Mouse (Mus musculus): ENCODE data around the gene Exoc7. TPM values are rescaled to one million over a fixed set of nuclear protein-coding genes. Genes with fewer than 3 reads are reported as not detected.

Exoc7 gene
- polyA plus RNA-seq, 1 experiment = 31.5 TPM

- TF ChIP-seq FOSL1 (IDR thresholded peaks at IDR 0.05; ENCODE audit: insufficient read depth, low read length, poor library complexity, severe bottlenecking) (peak; percentile 42), CEBPB (IDR thresholded peaks at IDR 0.05; ENCODE audit: low read depth) (no peak)
- H3ac ChIP-seq (ENCODE audit: control insufficient read depth, insufficient read length, low read depth) = no peak overlapping the region
- H3K27me3 ChIP-seq (ENCODE audit: control insufficient read depth, insufficient read depth, insufficient read length) = no peaks in the 10 kb centered on the region
- peaks cover 9% of the 10 kb centered on the region for H3K79me3 ChIP-seq (ENCODE audit: low read depth)
- peaks cover 34% of the 10 kb centered on the region for H3K79me2 ChIP-seq (ENCODE audit: control insufficient read depth, insufficient read depth)
- H3K36me3 ChIP-seq (ENCODE audit: control insufficient read depth, insufficient read depth) = peaks cover 74% of the 10 kb centered on the region
- no peak overlapping the region for H3K4me3 ChIP-seq (ENCODE audit: insufficient read depth, poor library complexity, severe bottlenecking)
Measured at GRCm38 (mm10) chr11:116254627-116255026, 52.4 kb downstream of the Exoc7 start.

- Histone ChIP-seq H3K79me3 (ENCODE audit: low read depth) (peaks cover 4% of the 10 kb centered on the region), H3K79me2 (ENCODE audit: control insufficient read depth, insufficient read depth) (peaks cover 22% of the 10 kb centered on the region), H3K27me3 (ENCODE audit: control insufficient read depth, insufficient read depth, insufficient read length) (no peaks in the 10 kb centered on the region), H3ac (ENCODE audit: control insufficient read depth, insufficient read length, low read depth) (no peak overlapping the region), H3K36me3 (ENCODE audit: control insufficient read depth, insufficient read depth) (peaks cover 75% of the 10 kb centered on the region), H3K4me3 (ENCODE audit: insufficient read depth, poor library complexity, severe bottlenecking) (no peak overlapping the region)
- no peak for TF ChIP-seq MYOG (IDR thresholded peaks at IDR 0.05; ENCODE audit: control insufficient read depth, extremely low read depth, insufficient read length)
- TF ChIP-seq CEBPB (IDR thresholded peaks at IDR 0.05; ENCODE audit: low read depth) = no peak
- no peak for TF ChIP-seq CTCF (IDR thresholded peaks at IDR 0.05; ENCODE audit: control insufficient read depth, insufficient read depth, insufficient read length)
- no peak for TF ChIP-seq FOSL1 (IDR thresholded peaks at IDR 0.05; ENCODE audit: insufficient read depth, low read length, poor library complexity, severe bottlenecking)
- no peak for TF ChIP-seq MYOD1 (IDR thresholded peaks at IDR 0.05; ENCODE audit: control insufficient read depth, insufficient read length, low read depth)
- TF ChIP-seq MAX (IDR thresholded peaks at IDR 0.05) = no peak
- TF ChIP-seq USF1 (IDR thresholded peaks at IDR 0.05; ENCODE audit: low read depth) = no peak
Measured at GRCm38 (mm10) chr11:116253076-116253600, 53.9 kb downstream of the Exoc7 start.

- no peaks in the 10 kb centered on the region for H3K79me3 ChIP-seq (ENCODE audit: low read depth)
- H3ac ChIP-seq (ENCODE audit: control insufficient read depth, insufficient read length, low read depth) = no peak overlapping the region
- TF ChIP-seq CTCF (IDR thresholded peaks at IDR 0.05; ENCODE audit: control insufficient read depth, insufficient read depth, insufficient read length) = no peak
- TF ChIP-seq MAX (IDR thresholded peaks at IDR 0.05) = no peak
- TF ChIP-seq USF1 (IDR thresholded peaks at IDR 0.05; ENCODE audit: low read depth) = no peak
- TF ChIP-seq MYOG (IDR thresholded peaks at IDR 0.05; ENCODE audit: control insufficient read depth, extremely low read depth, insufficient read length) = no peak
- no peak for TF ChIP-seq CEBPB (IDR thresholded peaks at IDR 0.05; ENCODE audit: low read depth)
- TF ChIP-seq FOSL1 (IDR thresholded peaks at IDR 0.05; ENCODE audit: insufficient read depth, low read length, poor library complexity, severe bottlenecking) = no peak
- no peak for TF ChIP-seq MYOD1 (IDR thresholded peaks at IDR 0.05; ENCODE audit: control insufficient read depth, insufficient read length, low read depth)
- H3K79me2 ChIP-seq (ENCODE audit: control insufficient read depth, insufficient read depth) = peaks cover 7% of the 10 kb centered on the region
- peaks cover 85% of the 10 kb centered on the region for H3K36me3 ChIP-seq (ENCODE audit: control insufficient read depth, insufficient read depth)
- no peaks in the 10 kb centered on the region for H3K27me3 ChIP-seq (ENCODE audit: control insufficient read depth, insufficient read depth, insufficient read length)
- no peak overlapping the region for H3K4me3 ChIP-seq (ENCODE audit: insufficient read depth, poor library complexity, severe bottlenecking)
Measured at GRCm38 (mm10) chr11:116250898-116251297, 56.1 kb downstream of the Exoc7 start.

GRCm38 (mm10) chr11:116247502-116248222 lies 59.4 kb downstream of the Exoc7 start:
- H3ac ChIP-seq (ENCODE audit: control insufficient read depth, insufficient read length, low read depth) = no peak overlapping the region
- no peaks in the 10 kb centered on the region for H3K79me2 ChIP-seq (ENCODE audit: control insufficient read depth, insufficient read depth)
- no peaks in the 10 kb centered on the region for H3K27me3 ChIP-seq (ENCODE audit: control insufficient read depth, insufficient read depth, insufficient read length)
- TF ChIP-seq CEBPB (IDR thresholded peaks at IDR 0.05; ENCODE audit: low read depth) = no peak
- TF ChIP-seq FOSL1 (IDR thresholded peaks at IDR 0.05; ENCODE audit: insufficient read depth, low read length, poor library complexity, severe bottlenecking) = no peak
- TF ChIP-seq MYOG (IDR thresholded peaks at IDR 0.05; ENCODE audit: control insufficient read depth, extremely low read depth, insufficient read length) = no peak
- TF ChIP-seq CTCF (IDR thresholded peaks at IDR 0.05; ENCODE audit: control insufficient read depth, insufficient read depth, insufficient read length) = no peak
- no peak for TF ChIP-seq MAX (IDR thresholded peaks at IDR 0.05)
- no peak for TF ChIP-seq USF1 (IDR thresholded peaks at IDR 0.05; ENCODE audit: low read depth)
- no peak for TF ChIP-seq MYOD1 (IDR thresholded peaks at IDR 0.05; ENCODE audit: control insufficient read depth, insufficient read length, low read depth)
- no peaks in the 10 kb centered on the region for H3K79me3 ChIP-seq (ENCODE audit: low read depth)
- peaks cover 76% of the 10 kb centered on the region for H3K36me3 ChIP-seq (ENCODE audit: control insufficient read depth, insufficient read depth)
- no peak overlapping the region for H3K4me3 ChIP-seq (ENCODE audit: insufficient read depth, poor library complexity, severe bottlenecking)

- H3ac ChIP-seq (ENCODE audit: control insufficient read depth, insufficient read length, low read depth) = no peak overlapping the region
- H3K36me3 ChIP-seq (ENCODE audit: control insufficient read depth, insufficient read depth) = peaks cover 59% of the 10 kb centered on the region
- no peaks in the 10 kb centered on the region for H3K27me3 ChIP-seq (ENCODE audit: control insufficient read depth, insufficient read depth, insufficient read length)
- H3K79me3 ChIP-seq (ENCODE audit: low read depth) = no peaks in the 10 kb centered on the region
- TF ChIP-seq USF1 (IDR thresholded peaks at IDR 0.05; ENCODE audit: low read depth) (no peak), MAX (IDR thresholded peaks at IDR 0.05) (no peak), CEBPB (IDR thresholded peaks at IDR 0.05; ENCODE audit: low read depth) (no peak), FOSL1 (IDR thresholded peaks at IDR 0.05; ENCODE audit: insufficient read depth, low read length, poor library complexity, severe bottlenecking) (no peak), CTCF (IDR thresholded peaks at IDR 0.05; ENCODE audit: control insufficient read depth, insufficient read depth, insufficient read length) (no peak), MYOD1 (IDR thresholded peaks at IDR 0.05; ENCODE audit: control insufficient read depth, insufficient read length, low read depth) (no peak), MYOG (IDR thresholded peaks at IDR 0.05; ENCODE audit: control insufficient read depth, extremely low read depth, insufficient read length) (no peak)
- no peak overlapping the region for H3K4me3 ChIP-seq (ENCODE audit: insufficient read depth, poor library complexity, severe bottlenecking)
- no peaks in the 10 kb centered on the region for H3K79me2 ChIP-seq (ENCODE audit: control insufficient read depth, insufficient read depth)
Measured at GRCm38 (mm10) chr11:116245616-116246015, 61.4 kb downstream of the Exoc7 start.
